Mouse (Mus musculus) forebrain, embryonic 11.5 days (tissue): ENCODE results near the gene Kif3a. TPM values are rescaled to one million over a fixed set of nuclear protein-coding genes. Genes with fewer than 3 reads are reported as not detected.

Source experiments
- ATAC-seq: fragments of 200-750 bp; cut with Nextera tagmentation; replicated peaks from 2 replicates; pipeline ENCODE4 v1.8.0; 2017; ENCODE audit warnings: moderate TSS enrichment; ENCODE audit not compliant: low FRiP score
- DNase-seq: peaks from one replicate; pipeline ENCODE4 v3.0.0-alpha.2; 2017; ENCODE audit warnings: low spot score
- H3K27ac ChIP-seq: fragments of 300-500 bp; sonication (generic); 2 replicates; pipeline ENCODE4 v1.5.1; 2014; ENCODE audit warnings: low read depth, low read length
- H3K27me3 ChIP-seq: fragments of 300-500 bp; sonication (generic); 2 replicates; pipeline ENCODE4 v1.6.1; 2014; ENCODE audit warnings: mild to moderate bottlenecking, low read length, mixed read lengths; ENCODE audit not compliant: control insufficient read depth, insufficient read depth
- H3K36me3 ChIP-seq: fragments of 300-500 bp; sonication (generic); 2 replicates; pipeline ENCODE4 v1.6.1; 2014; ENCODE audit warnings: mild to moderate bottlenecking, low read length, moderate library complexity, mixed read lengths; ENCODE audit not compliant: control insufficient read depth, insufficient read depth
- H3K4me1 ChIP-seq: fragments of 300-500 bp; sonication (generic); replicated peaks from 2 replicates; pipeline ENCODE4 v1.6.1; 2014; ENCODE audit warnings: low read length, mixed read lengths; ENCODE audit not compliant: control insufficient read depth, insufficient read depth
- H3K4me2 ChIP-seq: fragments of 300-500 bp; sonication (generic); 2 replicates; pipeline ENCODE4 v1.6.1; 2014; ENCODE audit warnings: low read depth, mild to moderate bottlenecking, low read length, moderate library complexity, mixed read lengths; ENCODE audit not compliant: severe bottlenecking
- H3K4me3 ChIP-seq: fragments of 300-500 bp; sonication (generic); 2 replicates; pipeline ENCODE4 v1.5.1; 2014; ENCODE audit warnings: low read depth, low read length
- H3K9ac ChIP-seq: fragments of 300-500 bp; sonication (generic); 2 replicates; pipeline ENCODE4 v1.6.1; 2014; ENCODE audit warnings: low read length
- H3K9me3 ChIP-seq: fragments of 300-500 bp; sonication (generic); 2 replicates; pipeline ENCODE4 v1.6.1; 2016; ENCODE audit warnings: low read length, mixed read lengths; ENCODE audit not compliant: control insufficient read depth
- WGBS: fragments of 180-500 bp; shearing (Covaris S2); extraction: QIAGEN DNeasy Blood & Tissue Kit; methylation state at CpG from one replicate; pipeline ENCODE4 v1.1.7; 2014; 5-methylcytosine and 5-hydroxymethylcytosine counted together
- polyA plus RNA-seq: library from polyadenylated mRNA; unstranded; fragments of >200 nt; fragmentation: Nextera tagmentation; extraction: Ambion mirVana; gene quantifications from 2 replicates; pipeline ENCODE4 v1.2.1, GENCODE M21; 2014

Kif3a gene
- polyA plus RNA-seq, 1 experiment from 2014 or later, result 78.6 TPM

GRCm38 (mm10) chr11:53532231-53532620, 35.0 kb upstream of the Kif3a start:
- H3K27ac ChIP-seq, result no peak overlapping the region
- no peaks in the 10 kb centered on the region for H3K27me3 ChIP-seq
- no peaks in the 10 kb centered on the region for H3K9me3 ChIP-seq
- no peak overlapping the region for H3K4me2 ChIP-seq
- no peaks in the 10 kb centered on the region for H3K4me1 ChIP-seq
- DNase-seq (no peak), ATAC-seq (no peak)
- H3K9ac ChIP-seq, result no peak overlapping the region
- H3K36me3 ChIP-seq, result no peaks in the 10 kb centered on the region; the same call in 1 of the 2 replicates
- 94% methylated on average over 1 of the region's 1 CpGs for WGBS
- no peak overlapping the region for H3K4me3 ChIP-seq

GRCm38 (mm10) chr11:53539002-53539491, 28.1 kb upstream of the Kif3a start:
- DNase-seq (no peak), ATAC-seq (no peak)
- Histone ChIP-seq H3K9me3 (no peaks in the 10 kb centered on the region), H3K36me3 (peaks cover 4% of the 10 kb centered on the region; the same call in 1 of the 2 replicates), H3K4me3 (no peak overlapping the region), H3K9ac (no peak overlapping the region), H3K4me1 (no peaks in the 10 kb centered on the region), H3K4me2 (no peak overlapping the region), H3K27ac (no peak overlapping the region), H3K27me3 (no peaks in the 10 kb centered on the region)
- 78% methylated on average over 15 of the region's 15 CpGs for WGBS

GRCm38 (mm10) chr11:53540394-53540793, 26.8 kb upstream of the Kif3a start:
- no peak overlapping the region for H3K9ac ChIP-seq

GRCm38 (mm10) chr11:53541222-53541621, 26.0 kb upstream of the Kif3a start:
- Histone ChIP-seq H3K36me3 (peaks cover 4% of the 10 kb centered on the region; the same call in 1 of the 2 replicates), H3K27me3 (no peaks in the 10 kb centered on the region), H3K4me3 (no peak overlapping the region), H3K27ac (no peak overlapping the region), H3K9ac (no peak overlapping the region), H3K4me1 (no peaks in the 10 kb centered on the region), H3K9me3 (no peaks in the 10 kb centered on the region), H3K4me2 (no peak overlapping the region)
- WGBS, result 88% methylated on average over 11 of the region's 11 CpGs
- no peak for DNase-seq
- ATAC-seq, result no peak

More at GRCm38 (mm10) chr11:53540394-53540793, 26.8 kb upstream of the Kif3a start:
- H3K27me3 ChIP-seq, result no peaks in the 10 kb centered on the region
- no peaks in the 10 kb centered on the region for H3K4me1 ChIP-seq
- H3K9me3 ChIP-seq, result no peaks in the 10 kb centered on the region
- DNase-seq, result no peak
- no peak overlapping the region for H3K4me2 ChIP-seq
- 94% methylated on average over 3 of the region's 3 CpGs for WGBS
- H3K36me3 ChIP-seq, result peaks cover 4% of the 10 kb centered on the region; the same call in 1 of the 2 replicates
- no peak overlapping the region for H3K4me3 ChIP-seq
- H3K27ac ChIP-seq, result no peak overlapping the region
- ATAC-seq, result no peak

- 83% methylated on average over 7 of the region's 7 CpGs for WGBS
- Histone ChIP-seq H3K36me3 (no peaks in the 10 kb centered on the region), H3K27me3 (no peaks in the 10 kb centered on the region), H3K27ac (no peak overlapping the region), H3K4me2 (no peak overlapping the region), H3K9ac (no peak overlapping the region), H3K4me3 (no peak overlapping the region), H3K9me3 (no peaks in the 10 kb centered on the region), H3K4me1 (no peaks in the 10 kb centered on the region)
- DNase-seq, result no peak
- no peak for ATAC-seq
Observed at GRCm38 (mm10) chr11:53543021-53543420, 24.2 kb upstream of the Kif3a start.

GRCm38 (mm10) chr11:53546271-53546670, 20.9 kb upstream of the Kif3a start:
- H3K27ac ChIP-seq, result no peak overlapping the region
- 71% methylated on average over 6 of the region's 6 CpGs for WGBS
- no peaks in the 10 kb centered on the region for H3K9me3 ChIP-seq

GRCm38 (mm10) chr11:53547566-53547965, 19.6 kb upstream of the Kif3a start:
- H3K36me3 ChIP-seq, result no peaks in the 10 kb centered on the region
- H3K9me3 ChIP-seq, result no peaks in the 10 kb centered on the region
- DNase-seq (no peak), ATAC-seq (no peak)
- no peak overlapping the region for H3K4me2 ChIP-seq
- no peaks in the 10 kb centered on the region for H3K27me3 ChIP-seq
- WGBS, result 93% methylated on average over 6 of the region's 6 CpGs
- H3K4me1 ChIP-seq, result no peaks in the 10 kb centered on the region
- H3K4me3 ChIP-seq, result no peak overlapping the region
- no peak overlapping the region for H3K9ac ChIP-seq
- no peak overlapping the region for H3K27ac ChIP-seq

More at GRCm38 (mm10) chr11:53546271-53546670, 20.9 kb upstream of the Kif3a start:
- DNase-seq (no peak), ATAC-seq (no peak)
- Histone ChIP-seq H3K9ac (no peak overlapping the region), H3K4me2 (no peak overlapping the region), H3K4me3 (no peak overlapping the region), H3K27me3 (no peaks in the 10 kb centered on the region), H3K36me3 (no peaks in the 10 kb centered on the region), H3K4me1 (no peaks in the 10 kb centered on the region)

GRCm38 (mm10) chr11:53548036-53548605, 19.1 kb upstream of the Kif3a start:
- 94% methylated on average over 19 of the region's 19 CpGs for WGBS
- Histone ChIP-seq H3K27me3 (no peaks in the 10 kb centered on the region), H3K4me1 (no peaks in the 10 kb centered on the region), H3K9ac (no peak overlapping the region), H3K9me3 (no peaks in the 10 kb centered on the region), H3K4me3 (no peak overlapping the region), H3K4me2 (no peak overlapping the region), H3K36me3 (no peaks in the 10 kb centered on the region), H3K27ac (no peak overlapping the region)
- ATAC-seq, result no peak
- DNase-seq, result no peak

GRCm38 (mm10) chr11:53550714-53551113, 16.5 kb upstream of the Kif3a start:
- ATAC-seq (no peak), DNase-seq (no peak)
- Histone ChIP-seq H3K27me3 (no peaks in the 10 kb centered on the region), H3K4me1 (no peaks in the 10 kb centered on the region), H3K9me3 (no peaks in the 10 kb centered on the region), H3K9ac (no peak overlapping the region), H3K4me3 (no peak overlapping the region), H3K36me3 (no peaks in the 10 kb centered on the region), H3K27ac (no peak overlapping the region), H3K4me2 (no peak overlapping the region)
- 87% methylated on average over 1 of the region's 1 CpGs for WGBS
